Mouse (Mus musculus) spleen, embryonic (tissue): ENCODE data around the gene Ech1.

ENCODE experiments used
- CTCF ChIA-PET: fragments of 350-600 bp; sonication (Branson Sonifier 250); formaldehyde crosslinking; loops from one replicate; lab custom pipeline; 2022; lab: Charles Lee

Gene Ech1

DNA sequence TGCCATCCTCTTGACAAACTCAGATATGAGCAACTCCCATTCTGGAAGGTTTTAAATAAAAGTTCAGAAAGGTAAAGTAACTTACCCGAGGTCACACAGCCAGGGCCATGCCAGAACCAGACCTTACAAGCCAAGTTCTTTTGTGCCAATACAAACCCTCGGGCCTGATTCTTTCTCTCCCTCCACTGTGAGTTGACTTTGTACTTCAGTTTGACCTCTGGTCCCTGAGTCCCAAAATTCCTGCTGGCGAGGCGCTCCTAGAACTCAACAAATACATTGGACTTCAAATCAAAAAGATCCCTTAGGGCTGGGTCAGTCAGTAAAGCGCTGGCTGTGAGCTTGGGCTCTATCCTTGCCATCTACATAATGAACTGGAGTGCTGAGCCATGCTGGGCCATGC, 11.9 kb downstream of the Ech1 start:
- CTCF ChIA-PET, result no interaction called here

- CTCF ChIA-PET, result interaction anchor here (0.6 kb wide), 1 partner anchor 48 kb away, joined by 3 read pairs; no protein-coding TSS in a partner anchor
Observed at GRCm38 (mm10) chr7:28838331-28838730, 13.3 kb downstream of the Ech1 start.

GRCm38 (mm10) chr7:28847273-28847672, 22.3 kb downstream of the Ech1 start:
- CTCF ChIA-PET, result interaction anchor here (0.7 kb wide), 1 partner anchor 15 kb away, joined by 3 read pairs; no protein-coding TSS in a partner anchor

- CTCF ChIA-PET, result interaction anchor here (0.5 kb wide), 1 partner anchor 9 kb away, joined by 5 read pairs; no protein-coding TSS in a partner anchor
Observed at GRCm38 (mm10) chr7:28849700-28850236, 24.8 kb downstream of the Ech1 start.

- CTCF ChIA-PET, result no interaction called here
Observed at GRCm38 (mm10) chr7:28850642-28851041, 25.6 kb downstream of the Ech1 start.

DNA sequence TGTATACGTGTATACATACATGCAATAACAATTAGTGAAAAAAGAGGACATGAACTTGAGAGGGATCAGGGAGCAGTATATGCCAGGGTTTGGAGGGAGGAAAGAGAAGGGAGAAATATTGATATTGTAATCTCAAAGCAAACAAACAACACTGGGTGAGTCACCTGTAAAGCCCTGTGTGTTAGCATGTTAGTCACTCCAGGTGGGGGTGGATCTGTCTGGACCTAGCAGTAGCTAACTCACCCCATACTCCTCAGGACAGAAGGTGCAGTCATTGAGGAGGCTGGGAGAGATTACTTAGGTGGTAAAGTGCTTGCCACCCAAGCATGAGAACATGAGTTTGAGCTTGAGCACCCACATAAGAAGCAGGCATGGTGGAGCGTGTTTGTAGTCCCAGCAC, 34.9 kb downstream of the Ech1 start:
- CTCF ChIA-PET, result no interaction called here

DNA sequence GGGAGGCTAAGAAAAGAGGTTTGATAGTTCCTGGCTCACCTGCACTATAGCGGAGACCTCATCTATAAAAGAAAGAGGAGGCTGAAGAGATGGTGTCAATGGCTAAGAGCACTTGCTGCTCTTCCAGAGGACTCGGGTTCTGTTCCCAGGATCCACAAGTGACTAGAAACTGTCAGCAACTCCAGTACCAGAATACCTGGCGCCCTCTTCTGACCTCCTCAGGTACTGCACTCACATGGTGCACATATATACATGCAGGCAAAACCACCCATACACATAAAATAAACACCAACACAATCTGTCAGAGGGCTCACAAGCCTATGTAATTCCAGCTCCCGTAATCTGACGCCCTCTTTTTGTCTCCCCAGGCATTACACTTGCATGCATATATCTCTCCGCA, 35.9 kb downstream of the Ech1 start:
- CTCF ChIA-PET, result no interaction called here

- CTCF ChIA-PET, result no interaction called here
Observed at GRCm38 (mm10) chr7:28862817-28863499, 37.9 kb downstream of the Ech1 start.

GRCm38 (mm10) chr7:28863540-28863939, 38.5 kb downstream of the Ech1 start, which contains the start of gene Lgals7:
TSS of gene Lgals7 (plus strand) at chr7:28863853.
- CTCF ChIA-PET, result no interaction called here

DNA sequence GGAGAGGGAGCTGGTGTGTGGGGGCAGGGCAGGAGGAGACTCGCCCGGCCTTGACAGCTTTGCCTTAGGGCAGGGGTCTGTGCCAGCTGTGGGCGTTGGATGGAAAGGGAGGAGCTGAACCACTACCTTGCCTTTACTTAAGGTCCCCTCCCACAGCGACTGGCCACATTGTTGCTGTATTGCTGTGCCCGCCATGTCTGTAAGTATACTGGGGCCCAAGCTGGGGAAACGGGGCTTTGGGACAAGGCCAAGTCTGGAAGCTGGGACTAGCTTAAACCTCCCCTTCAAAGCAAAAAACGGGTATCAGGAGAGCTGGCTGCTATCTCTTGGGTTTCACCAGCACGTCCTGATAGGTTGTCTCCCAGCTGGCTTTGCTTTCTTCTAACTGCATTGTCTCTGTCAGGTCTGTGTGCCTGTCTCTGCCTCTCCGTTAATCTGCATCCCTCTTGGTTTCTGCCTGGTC, 39.3 kb downstream of the Ech1 start:
- CTCF ChIA-PET, result no interaction called here

DNA sequence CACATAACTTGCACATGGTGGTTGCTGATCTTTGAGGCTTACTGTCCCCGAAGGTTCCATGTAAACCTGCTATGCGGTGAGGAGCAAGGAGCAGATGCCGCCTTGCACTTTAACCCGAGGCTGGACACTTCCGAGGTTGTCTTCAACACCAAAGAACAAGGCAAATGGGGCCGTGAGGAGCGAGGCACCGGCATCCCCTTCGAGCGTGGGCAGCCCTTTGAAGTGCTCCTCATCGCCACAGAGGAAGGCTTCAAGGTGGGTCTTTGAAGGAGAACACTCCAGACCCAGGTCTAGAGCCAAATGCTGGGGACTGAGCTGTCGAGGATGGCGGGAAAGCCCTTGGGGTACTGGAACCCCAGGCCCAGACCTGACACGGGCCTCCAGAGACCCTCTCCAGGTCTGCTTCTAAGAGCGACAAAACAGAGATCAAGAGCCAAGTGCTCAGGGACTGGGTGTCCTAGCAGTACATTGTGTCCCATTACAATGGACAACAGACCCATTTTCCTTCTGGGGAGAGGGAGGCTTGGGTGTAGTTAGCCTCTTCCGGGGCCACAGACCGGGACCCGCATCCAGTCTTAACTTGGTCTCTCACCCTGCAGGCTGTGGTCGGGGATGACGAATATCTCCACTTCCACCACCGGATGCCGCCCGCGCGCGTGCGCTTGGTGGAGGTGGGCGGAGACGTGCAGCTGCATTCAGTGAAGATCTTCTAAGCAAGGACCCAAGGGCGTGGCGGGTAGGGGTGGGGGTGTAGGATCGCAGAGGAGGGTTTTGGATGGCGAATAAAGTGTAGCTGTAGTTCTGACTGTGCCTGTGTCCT, 40.7 kb downstream of the Ech1 start:
- CTCF ChIA-PET, result no interaction called here

- CTCF ChIA-PET, result interaction anchor here (0.7 to 1.6 kb wide), 4 partner anchors 35 to 337 kb away, joined by 5 to 8 read pairs (median 6); no protein-coding TSS in a partner anchor
Observed at GRCm38 (mm10) chr7:28866769-28867507, 41.9 kb downstream of the Ech1 start.

DNA sequence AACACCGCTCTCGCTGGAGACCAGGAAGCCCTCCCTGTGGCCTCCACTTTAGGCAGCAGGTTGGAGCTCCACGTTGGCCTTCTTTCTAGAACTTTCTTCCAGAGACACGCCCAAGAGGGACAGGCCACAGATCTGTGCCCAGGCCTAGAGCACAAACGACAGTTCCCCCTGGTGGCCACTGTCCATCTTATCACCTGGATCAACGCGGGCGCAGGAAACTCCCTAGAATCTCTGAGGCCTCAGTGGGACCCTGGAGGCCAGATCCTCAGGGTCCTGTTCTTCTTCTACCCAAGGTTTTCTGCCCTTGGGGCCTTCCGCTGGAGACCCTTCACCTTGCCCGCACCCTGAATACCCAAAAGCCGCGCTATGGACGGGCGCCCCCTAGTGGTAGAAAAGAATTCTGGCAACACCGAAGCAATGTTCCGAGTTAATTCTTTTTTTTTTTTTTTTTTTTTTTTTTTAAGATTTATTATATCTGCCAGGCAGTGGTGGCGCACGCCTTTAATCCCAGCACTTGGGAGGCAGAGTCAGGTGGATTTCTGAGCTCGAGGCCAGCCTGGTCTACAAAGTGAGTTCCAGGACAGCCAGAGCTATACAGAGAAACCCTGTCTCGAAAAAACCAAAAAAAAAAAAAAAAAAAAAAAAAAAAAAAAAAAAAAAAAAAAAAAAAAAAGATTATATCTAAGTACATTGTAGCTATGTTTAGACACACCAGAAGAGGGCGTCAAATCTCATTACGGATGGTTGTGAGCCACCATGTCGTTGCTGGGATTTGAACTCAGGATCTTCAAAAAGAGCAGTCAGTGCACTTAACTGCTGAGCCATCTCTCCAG, 42.7 kb downstream of the Ech1 start:
- CTCF ChIA-PET, result interaction anchor here (0.5 to 1.6 kb wide), 12 partner anchors 34 to 1890 kb away, joined by 3 to 19 read pairs (median 6); no protein-coding TSS in a partner anchor

DNA sequence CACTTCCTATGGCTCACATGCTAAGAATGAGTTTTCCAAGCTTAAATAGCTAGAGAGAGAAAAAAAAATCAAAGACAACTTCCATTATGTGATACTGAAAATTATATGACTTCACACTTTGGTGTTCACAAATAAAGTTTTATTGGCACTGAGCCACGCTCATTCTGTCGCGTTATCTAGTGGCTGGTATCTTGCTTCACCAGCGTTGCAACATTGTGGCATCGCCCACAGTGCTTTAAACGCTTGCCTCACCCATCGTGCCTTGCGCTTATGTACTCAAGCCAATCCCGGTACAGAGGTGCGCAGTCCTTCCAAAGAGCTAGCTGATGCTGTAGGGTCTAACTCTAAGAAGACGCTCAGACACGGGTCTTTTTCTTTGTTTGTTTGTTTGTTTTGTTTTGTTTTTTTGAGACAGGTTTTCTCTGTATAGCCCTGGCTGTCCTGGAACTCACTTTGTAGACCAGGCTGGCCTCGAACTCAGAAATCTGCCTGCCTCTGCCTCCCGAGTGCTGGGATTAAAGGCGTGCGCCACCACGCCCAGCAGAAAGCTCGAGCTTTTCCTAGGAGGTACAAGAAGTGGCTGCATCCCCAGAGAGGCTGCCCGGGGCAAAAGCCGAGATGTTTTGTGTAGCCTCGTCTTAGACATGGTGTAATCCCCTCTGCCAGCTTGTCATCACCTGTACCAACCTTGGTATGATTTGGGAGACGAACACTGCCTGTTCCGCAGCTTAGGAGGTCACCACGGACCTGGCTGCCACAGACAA, 46.1 kb downstream of the Ech1 start:
- CTCF ChIA-PET, result interaction anchor here (0.6 kb wide), 1 partner anchor 93 kb away, joined by 8 read pairs; no protein-coding TSS in a partner anchor

DNA sequence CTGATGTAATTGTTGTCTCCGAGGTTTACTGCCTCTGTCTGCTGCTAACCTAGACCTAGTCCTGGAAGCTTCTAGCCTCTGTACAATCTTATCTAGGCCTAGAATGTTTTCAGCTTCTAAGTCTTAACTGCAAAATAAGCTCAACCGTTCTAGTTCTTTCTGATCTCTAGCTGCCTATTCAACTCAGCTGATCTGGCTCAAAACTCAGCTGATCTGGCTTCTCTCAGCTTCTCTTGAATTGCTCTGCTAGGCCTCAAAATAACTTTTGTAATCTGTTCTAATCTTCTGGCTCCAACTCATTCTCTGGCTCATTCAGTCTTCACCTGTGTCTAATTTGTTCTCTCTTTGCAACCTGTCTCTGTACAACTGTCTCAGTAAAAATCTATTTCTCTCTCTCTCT, 49.5 kb downstream of the Ech1 start:
- CTCF ChIA-PET, result no interaction called here

- CTCF ChIA-PET, result no interaction called here
Observed at GRCm38 (mm10) chr7:28876099-28876498, 51.1 kb downstream of the Ech1 start.

DNA sequence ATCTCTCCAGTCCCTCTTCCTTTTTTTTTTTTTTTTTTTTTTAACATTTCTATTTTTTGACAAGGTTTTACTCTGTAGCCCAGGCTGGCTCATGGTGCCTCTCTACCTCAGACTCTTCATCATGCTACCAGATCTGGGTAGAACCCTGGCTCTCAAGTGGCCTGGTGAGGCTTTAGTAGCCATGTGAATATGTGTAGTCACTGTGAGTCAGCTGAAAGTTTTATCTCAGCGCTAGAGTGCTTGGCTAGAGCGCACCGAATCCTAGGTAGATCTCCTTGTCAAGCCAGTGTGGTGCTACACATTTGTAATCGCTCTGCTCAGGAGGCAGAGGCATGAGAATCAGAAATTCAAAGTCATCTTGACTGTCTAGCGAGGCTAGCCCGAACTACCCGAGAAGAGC, 52.1 kb downstream of the Ech1 start:
- CTCF ChIA-PET, result no interaction called here

- CTCF ChIA-PET, result no interaction called here
Observed at GRCm38 (mm10) chr7:28877856-28878255, 52.8 kb downstream of the Ech1 start.

GRCm38 (mm10) chr7:28879606-28880005, 54.6 kb downstream of the Ech1 start:
- CTCF ChIA-PET, result interaction anchor here (0.6 kb wide), 2 partner anchors 439 to 1993 kb away, joined by 5 to 7 read pairs; no protein-coding TSS in a partner anchor

- CTCF ChIA-PET, result no interaction called here
Observed at GRCm38 (mm10) chr7:28880554-28880953, 55.5 kb downstream of the Ech1 start.
